Mouse (Mus musculus): ENCODE measurements around the gene AC161166.1. TPM values are rescaled to one million over a fixed set of nuclear protein-coding genes. Genes with fewer than 3 reads are reported as not detected.
A peak's percentile ranks its signal among the peaks of the same experiment; 100 is the strongest.

The AC161166.1 gene
- polyA plus RNA-seq, 1 experiment from 2014 or later = 2.1 TPM

GRCm38 (mm10) chr7:24481474-24482207 is 30.6 kb downstream of the AC161166.1 start, which contains the start of gene Cadm4:
Gene Cadm4, plus strand, starts transcription at chr7:24482023.
- no peaks in the 10 kb centered on the region for H3K9me3 ChIP-seq
- H3K27ac ChIP-seq (replicated peaks) = peak within 1 kb of the TSS; percentile 79
- H3K4me1 ChIP-seq = peaks cover 62% of the 10 kb centered on the region
- under 1% methylated on average over 77 of the region's 83 CpGs for WGBS
- H3K4me3 ChIP-seq = peak within 1 kb of the TSS; percentile 89
- H3K9ac ChIP-seq (replicated peaks) = peak within 1 kb of the TSS; percentile 95
- no peaks in the 10 kb centered on the region for H3K36me3 ChIP-seq
- ATAC-seq (ENCODE audit: low FRiP score, low read depth) = peak; percentile 85
- H3K27me3 ChIP-seq = peaks cover 36% of the 10 kb centered on the region
- peak within 1 kb of the TSS; percentile 92 for H3K4me2 ChIP-seq (replicated peaks)

GRCm38 (mm10) chr7:24480986-24481473 is 31.2 kb downstream of the AC161166.1 start:
- Histone ChIP-seq H3K27me3 (peaks cover 36% of the 10 kb centered on the region), H3K4me1 (peaks cover 56% of the 10 kb centered on the region), H3K36me3 (no peaks in the 10 kb centered on the region), H3K9me3 (no peaks in the 10 kb centered on the region), H3K9ac (replicated peaks) (peak overlapping the region; percentile 95), H3K27ac (replicated peaks) (no peak overlapping the region; the same call in 1 of the 2 replicates), H3K4me3 (peak overlapping the region; percentile 89), H3K4me2 (replicated peaks) (peak overlapping the region; percentile 92)
- WGBS = 13% methylated on average over 14 of the region's 14 CpGs
- ATAC-seq (ENCODE audit: low FRiP score, low read depth) = peak; percentile 21

GRCm38 (mm10) chr7:24480121-24480941 is 31.9 kb downstream of the AC161166.1 start:
- no peaks in the 10 kb centered on the region for H3K9me3 ChIP-seq
- H3K9ac ChIP-seq (replicated peaks) = peak overlapping the region; percentile 24; the same call in 1 of the 2 replicates
- no peaks in the 10 kb centered on the region for H3K36me3 ChIP-seq
- H3K4me3 ChIP-seq = peak overlapping the region; percentile 89; the same call in 1 of the 2 replicates
- peaks cover 49% of the 10 kb centered on the region for H3K4me1 ChIP-seq
- no peak for ATAC-seq (ENCODE audit: low FRiP score, low read depth)
- WGBS = 61% methylated on average over 18 of the region's 18 CpGs
- H3K27me3 ChIP-seq = peaks cover 36% of the 10 kb centered on the region
- H3K27ac ChIP-seq (replicated peaks) = no peak overlapping the region
- H3K4me2 ChIP-seq (replicated peaks) = peak overlapping the region; percentile 92

- no peaks in the 10 kb centered on the region for H3K9me3 ChIP-seq
- H3K4me3 ChIP-seq = no peak overlapping the region
- H3K4me1 ChIP-seq = peaks cover 45% of the 10 kb centered on the region
- peaks cover 36% of the 10 kb centered on the region for H3K27me3 ChIP-seq
- 86% methylated on average over 2 of the region's 2 CpGs for WGBS
- H3K9ac ChIP-seq (replicated peaks) = peak overlapping the region; percentile 24; the same call in 1 of the 2 replicates
- H3K4me2 ChIP-seq (replicated peaks) = 0 out of 2 replicates have a peak overlapping the region, but pooled peaks have one; percentile 92
- no peak overlapping the region for H3K27ac ChIP-seq (replicated peaks)
- H3K36me3 ChIP-seq = no peaks in the 10 kb centered on the region
- ATAC-seq (ENCODE audit: low FRiP score, low read depth) = no peak
Measured at GRCm38 (mm10) chr7:24479685-24480084, 32.6 kb downstream of the AC161166.1 start.

- Histone ChIP-seq H3K9ac (replicated peaks) (no peak overlapping the region), H3K4me2 (replicated peaks) (no peak overlapping the region), H3K27me3 (peaks cover 36% of the 10 kb centered on the region), H3K4me1 (peaks cover 37% of the 10 kb centered on the region), H3K4me3 (no peak overlapping the region), H3K27ac (replicated peaks) (no peak overlapping the region), H3K9me3 (no peaks in the 10 kb centered on the region), H3K36me3 (no peaks in the 10 kb centered on the region)
- WGBS = 90% methylated on average over 5 of the region's 5 CpGs
- ATAC-seq (ENCODE audit: low FRiP score, low read depth) = no peak
Measured at GRCm38 (mm10) chr7:24478911-24479310, 33.3 kb downstream of the AC161166.1 start.

GRCm38 (mm10) chr7:24476856-24477255 is 35.4 kb downstream of the AC161166.1 start:
- Histone ChIP-seq H3K9ac (replicated peaks) (no peak overlapping the region), H3K4me3 (no peak overlapping the region), H3K4me2 (replicated peaks) (no peak overlapping the region), H3K9me3 (no peaks in the 10 kb centered on the region), H3K27ac (replicated peaks) (no peak overlapping the region), H3K4me1 (peaks cover 26% of the 10 kb centered on the region), H3K36me3 (no peaks in the 10 kb centered on the region), H3K27me3 (peaks cover 36% of the 10 kb centered on the region)
- 86% methylated on average over 7 of the region's 7 CpGs for WGBS
- no peak for ATAC-seq (ENCODE audit: low FRiP score, low read depth)

- Histone ChIP-seq H3K27ac (replicated peaks) (no peak overlapping the region), H3K36me3 (no peaks in the 10 kb centered on the region), H3K4me1 (peaks cover 23% of the 10 kb centered on the region), H3K4me3 (no peak overlapping the region), H3K9ac (replicated peaks) (no peak overlapping the region), H3K27me3 (peaks cover 33% of the 10 kb centered on the region), H3K9me3 (no peaks in the 10 kb centered on the region), H3K4me2 (replicated peaks) (no peak overlapping the region)
- no peak for ATAC-seq (ENCODE audit: low FRiP score, low read depth)
- 76% methylated on average over 8 of the region's 8 CpGs for WGBS
Measured at GRCm38 (mm10) chr7:24476338-24476737, 35.9 kb downstream of the AC161166.1 start.

GRCm38 (mm10) chr7:24474811-24475506 is 37.3 kb downstream of the AC161166.1 start:
- no peaks in the 10 kb centered on the region for H3K36me3 ChIP-seq
- H3K4me3 ChIP-seq = no peak overlapping the region
- no peaks in the 10 kb centered on the region for H3K9me3 ChIP-seq
- H3K4me2 ChIP-seq (replicated peaks) = no peak overlapping the region
- peaks cover 12% of the 10 kb centered on the region for H3K4me1 ChIP-seq
- WGBS = 45% methylated on average over 20 of the region's 21 CpGs
- no peak overlapping the region for H3K27ac ChIP-seq (replicated peaks)
- no peak for ATAC-seq (ENCODE audit: low FRiP score, low read depth)
- H3K27me3 ChIP-seq = peaks cover 19% of the 10 kb centered on the region
- H3K9ac ChIP-seq (replicated peaks) = no peak overlapping the region

GRCm38 (mm10) chr7:24473913-24474529 is 38.2 kb downstream of the AC161166.1 start:
- no peaks in the 10 kb centered on the region for H3K36me3 ChIP-seq
- no peak overlapping the region for H3K4me3 ChIP-seq
- H3K9ac ChIP-seq (replicated peaks) = no peak overlapping the region
- WGBS = 47% methylated on average over 10 of the region's 10 CpGs
- peaks cover 10% of the 10 kb centered on the region; the same call in 1 of the 2 replicates for H3K27me3 ChIP-seq
- ATAC-seq (ENCODE audit: low FRiP score, low read depth) = peak; percentile 61; the same call in 1 of the 2 replicates
- no peak overlapping the region for H3K4me2 ChIP-seq (replicated peaks)
- 0 out of 2 replicates have a peak, but pooled peaks cover 3% of the 10 kb centered on the region for H3K4me1 ChIP-seq
- no peak overlapping the region for H3K27ac ChIP-seq (replicated peaks)
- H3K9me3 ChIP-seq = no peaks in the 10 kb centered on the region; the same call in 1 of the 2 replicates

- Histone ChIP-seq H3K4me3 (no peak overlapping the region), H3K9ac (replicated peaks) (no peak overlapping the region), H3K9me3 (no peaks in the 10 kb centered on the region; the same call in 1 of the 2 replicates), H3K36me3 (no peaks in the 10 kb centered on the region), H3K4me2 (replicated peaks) (no peak overlapping the region), H3K27ac (replicated peaks) (no peak overlapping the region), H3K27me3 (no peaks in the 10 kb centered on the region; the same call in 1 of the 2 replicates), H3K4me1 (0 out of 2 replicates have a peak, but pooled peaks cover 3% of the 10 kb centered on the region)
- no peak for ATAC-seq (ENCODE audit: low FRiP score, low read depth)
- WGBS = 79% methylated on average over 7 of the region's 7 CpGs
Measured at GRCm38 (mm10) chr7:24472937-24473336, 39.3 kb downstream of the AC161166.1 start.

GRCm38 (mm10) chr7:24472442-24472841 is 39.8 kb downstream of the AC161166.1 start:
- 0 out of 2 replicates have a peak, but pooled peaks cover 3% of the 10 kb centered on the region for H3K4me1 ChIP-seq
- H3K27me3 ChIP-seq = no peaks in the 10 kb centered on the region
- no peak overlapping the region for H3K4me2 ChIP-seq (replicated peaks)
- ATAC-seq (ENCODE audit: low FRiP score, low read depth) = no peak
- WGBS = 84% methylated on average over 6 of the region's 6 CpGs
- no peak overlapping the region for H3K27ac ChIP-seq (replicated peaks)
- H3K9me3 ChIP-seq = no peaks in the 10 kb centered on the region; the same call in 1 of the 2 replicates
- no peak overlapping the region for H3K9ac ChIP-seq (replicated peaks)
- no peak overlapping the region for H3K4me3 ChIP-seq
- H3K36me3 ChIP-seq = no peaks in the 10 kb centered on the region

All from midbrain, embryonic 12.5 days (tissue).